Mouse (Mus musculus): ENCODE data around the gene Krt25. TPM values are rescaled to one million over a fixed set of nuclear protein-coding genes. Genes with fewer than 3 reads are reported as not detected.

The Krt25 gene
- 0.01 TPM in 1 of 2 replicates, not detected in the other for polyA plus RNA-seq (2012; rRNA removed)

GRCm38 (mm10) chr11:99322851-99323250, at the start of gene Krt25:
TSS of gene Krt25 (minus strand) at chr11:99322951.

GRCm38 (mm10) chr11:99351004-99351403, 28.3 kb upstream of the Krt25 start, which contains the start of gene Krt27:
TSS of gene Krt27 (minus strand) at chr11:99351104.

GRCm38 (mm10) chr11:99337866-99338265, 15.1 kb upstream of the Krt25 start, which contains the start of gene Krt26:
TSS of gene Krt26 (minus strand) at chr11:99337966.

GRCm38 (mm10) chr11:99284833-99285312, 37.9 kb downstream of the Krt25 start, which contains the start of gene Krt24:
TSS of gene Krt24 (minus strand) at chr11:99285262.

Other genes with a start within 250 kb of the Krt25 start
- gene Tns4, start 233.6 kb downstream of the Krt25 start, polyA plus RNA-seq (2012; rRNA removed): 0.12 and 0.13 TPM in 2 replicates
- gene Ccr7, start 167.9 kb downstream of the Krt25 start, polyA plus RNA-seq (2012; rRNA removed): 0.08 and 0.09 TPM in 2 replicates
- 68.7 and 109 TPM in 2 replicates for gene Smarce1, start 91.9 kb downstream of the Krt25 start, polyA plus RNA-seq (2012; rRNA removed)
- gene Krt222, start 78.9 kb downstream of the Krt25 start, polyA plus RNA-seq (2012; rRNA removed): 0.03 TPM in 2 replicates
- gene Krt24, start 37.7 kb downstream of the Krt25 start, polyA plus RNA-seq (2012; rRNA removed): not detected in 2 replicates
- gene Krt26, start 15.0 kb upstream of the Krt25 start, polyA plus RNA-seq (2012; rRNA removed): not detected in 2 replicates
- not detected in 2 replicates for gene Krt27, start 28.2 kb upstream of the Krt25 start, polyA plus RNA-seq (2012; rRNA removed)
- gene Krt28, start 52.0 kb upstream of the Krt25 start, polyA plus RNA-seq (2012; rRNA removed): 0.06 TPM in 1 of 2 replicates, not detected in the other
- 1.2 and 1.3 TPM in 2 replicates for gene Krt10, start 66.4 kb upstream of the Krt25 start, polyA plus RNA-seq (2012; rRNA removed)
- 0.03 and 0.05 TPM in 2 replicates for gene Krt12, start 99.3 kb upstream of the Krt25 start, polyA plus RNA-seq (2012; rRNA removed)
- gene Krt20, start 115.2 kb upstream of the Krt25 start, polyA plus RNA-seq (2012; rRNA removed): 16.0 and 17.2 TPM in 2 replicates
- 0.40 and 0.45 TPM in 2 replicates for gene Krt23, start 170.2 kb upstream of the Krt25 start, polyA plus RNA-seq (2012; rRNA removed)
- gene Krt39, start 198.4 kb upstream of the Krt25 start, polyA plus RNA-seq (2012; rRNA removed): not detected in 2 replicates
- gene Krt40, start 220.2 kb upstream of the Krt25 start, polyA plus RNA-seq (2012; rRNA removed): not detected in 2 replicates
- gene Krtap3-3, start 227.9 kb upstream of the Krt25 start, polyA plus RNA-seq (2012; rRNA removed): not detected in 2 replicates
- not detected in 2 replicates for gene Krtap3-2, start 233.9 kb upstream of the Krt25 start, polyA plus RNA-seq (2012; rRNA removed)
- not detected in 2 replicates for gene Gm11939, start 236.5 kb upstream of the Krt25 start, polyA plus RNA-seq (2012; rRNA removed)
- gene Krtap3-1, start 243.7 kb upstream of the Krt25 start, polyA plus RNA-seq (2012; rRNA removed): not detected in 2 replicates